Mouse (Mus musculus) lung, embryonic 14.5 days (tissue): ENCODE measurements around the gene Ifi206. TPM values are rescaled to one million over a fixed set of nuclear protein-coding genes. Genes with fewer than 3 reads are reported as not detected.

ENCODE experiments used
- ATAC-seq: fragments of 200-750 bp; cut with Nextera tagmentation; 2 replicates; pipeline ENCODE4 v1.8.0; 2017; ENCODE audit warnings: mild to moderate bottlenecking, moderate TSS enrichment, moderate library complexity; ENCODE audit not compliant: insufficient read depth
- DNase-seq: peaks from one replicate; pipeline ENCODE4 v3.0.0-alpha.2; 2015
- H3K27ac ChIP-seq: fragments of 300-500 bp; sonication (generic); 2 replicates; pipeline ENCODE4 v1.5.1; 2014; ENCODE audit warnings: low read depth, mild to moderate bottlenecking, moderate library complexity
- H3K27me3 ChIP-seq: fragments of 300-500 bp; sonication (generic); 2 replicates; pipeline ENCODE4 v1.6.1; 2014; ENCODE audit warnings: low read length, control low read depth; ENCODE audit not compliant: insufficient read depth
- H3K36me3 ChIP-seq: fragments of 300-500 bp; sonication (generic); 2 replicates; pipeline ENCODE4 v1.6.1; 2014; ENCODE audit warnings: control low read depth; ENCODE audit not compliant: insufficient read depth
- H3K4me1 ChIP-seq: fragments of 300-500 bp; sonication (generic); 2 replicates; pipeline ENCODE4 v1.6.1; 2014; ENCODE audit warnings: antibody characterized with exemption, control low read depth; ENCODE audit not compliant: insufficient read depth
- H3K4me2 ChIP-seq: fragments of 300-500 bp; sonication (generic); 2 replicates; pipeline ENCODE4 v1.6.1; 2014; ENCODE audit warnings: mild to moderate bottlenecking
- H3K4me3 ChIP-seq: fragments of 300-500 bp; sonication (generic); 2 replicates; pipeline ENCODE4 v1.5.1; 2014; ENCODE audit warnings: low read depth, low read length
- H3K9ac ChIP-seq: fragments of 300-500 bp; sonication (generic); 2 replicates; pipeline ENCODE4 v1.6.1; 2014
- H3K9me3 ChIP-seq: fragments of 300-500 bp; sonication (generic); 2 replicates; pipeline ENCODE4 v1.6.1; 2016; ENCODE audit warnings: low read depth, low read length, control low read depth
- CTCF ChIP-seq: IDR thresholded peaks from 2 replicates; pipeline ENCODE4 v1.5.1; 2016; ENCODE audit warnings: antibody characterized with exemption, low read depth
- WGBS: fragments of 180-500 bp; shearing (Covaris S2); extraction: QIAGEN DNeasy Blood & Tissue Kit; methylation state at CpG from one replicate; pipeline ENCODE4 v1.1.7; 2014; 5-methylcytosine and 5-hydroxymethylcytosine counted together
- polyA plus RNA-seq: library from polyadenylated mRNA; unstranded; fragments of >200 nt; fragmentation: Nextera tagmentation; extraction: Ambion mirVana; gene quantifications from 2 replicates; pipeline ENCODE4 v1.2.1, GENCODE M21; 2014

The Ifi206 gene
- polyA plus RNA-seq, 1 experiment from 2014 or later: 0.17 TPM

DNA sequence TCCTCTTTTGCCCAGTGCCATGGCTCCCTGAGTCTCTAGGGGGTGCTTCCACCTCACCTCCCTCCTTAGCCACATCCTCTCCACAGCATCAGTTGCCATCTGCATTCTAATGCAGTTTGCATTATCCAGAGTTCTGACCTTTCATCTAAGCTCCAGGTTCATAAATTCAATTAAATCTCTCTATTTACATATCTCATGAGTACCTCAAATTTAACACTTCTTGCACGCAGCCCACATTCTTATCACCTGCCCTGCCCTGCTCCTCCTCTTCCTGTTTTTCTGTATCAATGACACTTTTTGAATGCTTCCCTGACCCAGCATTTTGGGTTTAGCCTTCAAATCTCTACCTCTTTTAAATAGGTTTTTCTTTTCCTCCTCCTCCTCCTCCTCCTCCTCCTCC lies 50.2 kb downstream of the Ifi206 start:
- H3K36me3 ChIP-seq: no peaks in the 10 kb centered on the region
- no peaks in the 10 kb centered on the region for H3K9me3 ChIP-seq
- no peak overlapping the region for H3K4me2 ChIP-seq
- TF ChIP-seq CTCF: no peak
- ATAC-seq (no peak), DNase-seq (no peak)
- H3K27me3 ChIP-seq: no peaks in the 10 kb centered on the region
- H3K4me1 ChIP-seq: no peaks in the 10 kb centered on the region
- no peak overlapping the region for H3K4me3 ChIP-seq
- 48% methylated on average over 1 of the region's 1 CpGs for WGBS
- no peak overlapping the region for H3K27ac ChIP-seq
- no peak overlapping the region for H3K9ac ChIP-seq

DNA sequence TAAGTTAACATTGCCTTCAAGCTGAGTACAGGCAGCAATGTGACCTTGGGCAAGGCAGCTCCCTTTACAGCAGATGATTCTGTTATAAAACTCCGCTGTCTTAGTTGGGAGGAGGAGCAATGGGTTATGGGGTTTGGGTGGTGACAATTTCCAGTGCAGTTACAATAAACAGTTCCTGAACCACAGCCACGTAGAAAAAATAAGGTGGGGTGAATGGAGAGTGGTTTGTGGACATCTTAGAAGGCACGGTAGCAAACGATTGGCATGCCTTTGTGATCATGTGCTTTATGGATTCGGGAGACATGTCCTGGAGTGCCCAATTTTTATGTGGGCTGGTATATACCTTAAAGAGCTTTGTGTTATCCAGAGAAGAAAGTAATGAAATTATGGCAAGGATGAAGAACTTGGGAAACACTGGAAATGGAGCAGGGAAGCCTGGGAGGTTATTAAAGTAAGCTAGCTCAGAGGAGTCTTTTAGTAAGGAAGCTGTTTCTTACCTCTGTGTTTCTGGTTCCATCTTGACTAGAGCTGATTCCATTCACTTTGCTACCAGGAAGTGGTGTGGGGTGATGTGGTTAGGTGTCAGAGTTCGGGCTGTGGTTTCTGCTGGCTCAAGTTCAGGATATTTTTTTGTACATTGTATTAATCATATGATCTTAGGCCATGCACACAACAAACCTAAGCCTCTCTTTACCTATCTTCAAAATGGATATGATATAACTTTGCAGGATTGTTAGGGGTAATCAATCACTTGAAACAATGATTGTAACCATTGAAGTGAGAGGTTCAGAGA lies 53.5 kb downstream of the Ifi206 start:
- Histone ChIP-seq H3K4me1 (no peaks in the 10 kb centered on the region), H3K27me3 (no peaks in the 10 kb centered on the region), H3K4me2 (no peak overlapping the region), H3K27ac (no peak overlapping the region), H3K36me3 (no peaks in the 10 kb centered on the region), H3K9ac (no peak overlapping the region), H3K4me3 (no peak overlapping the region), H3K9me3 (no peaks in the 10 kb centered on the region)
- no peak for TF ChIP-seq CTCF
- no peak for DNase-seq
- WGBS: 66% methylated on average over 6 of the region's 6 CpGs
- ATAC-seq: no peak

DNA sequence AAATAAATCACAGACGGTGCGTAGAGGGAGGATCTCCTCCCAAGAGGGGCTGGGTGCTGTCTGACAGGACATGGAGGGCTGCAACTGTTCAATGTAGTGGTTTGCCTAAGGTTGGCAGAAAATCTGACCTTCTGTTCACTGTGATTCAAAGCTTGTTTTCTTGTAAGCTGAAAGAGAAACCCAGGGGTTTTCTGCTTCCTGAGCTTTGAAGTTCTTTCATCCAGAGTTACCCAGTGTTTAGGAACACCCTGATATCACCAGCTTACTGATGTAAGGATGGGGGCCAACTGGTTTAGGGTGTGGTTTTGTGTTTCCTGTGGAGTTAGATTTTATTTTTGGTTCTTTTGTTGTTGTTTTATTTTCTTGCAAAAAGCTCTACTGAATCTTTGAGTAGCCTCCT lies 58.4 kb downstream of the Ifi206 start:
- Histone ChIP-seq H3K27ac (no peak overlapping the region), H3K4me3 (no peak overlapping the region), H3K9me3 (no peaks in the 10 kb centered on the region), H3K4me1 (no peaks in the 10 kb centered on the region), H3K4me2 (no peak overlapping the region), H3K27me3 (no peaks in the 10 kb centered on the region), H3K9ac (no peak overlapping the region), H3K36me3 (no peaks in the 10 kb centered on the region)
- WGBS: 67% methylated on average over 2 of the region's 2 CpGs
- TF ChIP-seq CTCF: no peak
- DNase-seq (no peak), ATAC-seq (no peak)

GRCm38 (mm10) chr1:173429995-173430699 lies 60.7 kb downstream of the Ifi206 start:
- WGBS: 80% methylated on average over 5 of the region's 5 CpGs
- no peaks in the 10 kb centered on the region for H3K9me3 ChIP-seq
- H3K27ac ChIP-seq: no peak overlapping the region
- H3K9ac ChIP-seq: no peak overlapping the region
- DNase-seq (no peak), ATAC-seq (no peak)
- H3K4me2 ChIP-seq: no peak overlapping the region
- H3K4me1 ChIP-seq: no peaks in the 10 kb centered on the region
- H3K27me3 ChIP-seq: no peaks in the 10 kb centered on the region
- no peak overlapping the region for H3K4me3 ChIP-seq
- H3K36me3 ChIP-seq: no peaks in the 10 kb centered on the region
- no peak for TF ChIP-seq CTCF

DNA sequence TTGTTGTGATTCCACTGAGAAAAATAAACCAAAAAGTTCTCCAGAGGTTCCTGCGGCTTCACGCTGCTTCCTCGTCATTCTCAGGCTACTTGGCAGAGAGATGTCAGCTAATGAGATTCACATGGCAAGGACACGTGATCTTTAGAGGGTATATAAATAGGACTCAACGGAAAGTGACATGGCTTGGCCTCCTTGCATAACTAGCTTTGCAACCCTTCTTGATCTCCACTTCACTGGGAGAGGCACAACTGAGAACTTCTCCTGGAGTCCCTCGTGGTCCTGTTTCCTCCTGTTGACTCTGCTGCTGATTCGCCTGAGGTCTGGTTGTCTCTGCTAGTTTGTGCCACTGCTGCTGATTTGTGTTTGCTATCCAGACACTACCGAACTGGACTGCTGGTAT lies 63.5 kb downstream of the Ifi206 start:
- no peak overlapping the region for H3K4me2 ChIP-seq
- TF ChIP-seq CTCF: no peak
- H3K4me1 ChIP-seq: no peaks in the 10 kb centered on the region
- no peaks in the 10 kb centered on the region for H3K36me3 ChIP-seq
- H3K9ac ChIP-seq: no peak overlapping the region
- H3K9me3 ChIP-seq: no peaks in the 10 kb centered on the region
- no peak for ATAC-seq
- WGBS: 75% methylated on average over 8 of the region's 8 CpGs
- no peak overlapping the region for H3K4me3 ChIP-seq
- no peak overlapping the region for H3K27ac ChIP-seq
- H3K27me3 ChIP-seq: no peaks in the 10 kb centered on the region
- DNase-seq: peak; percentile 7

DNA sequence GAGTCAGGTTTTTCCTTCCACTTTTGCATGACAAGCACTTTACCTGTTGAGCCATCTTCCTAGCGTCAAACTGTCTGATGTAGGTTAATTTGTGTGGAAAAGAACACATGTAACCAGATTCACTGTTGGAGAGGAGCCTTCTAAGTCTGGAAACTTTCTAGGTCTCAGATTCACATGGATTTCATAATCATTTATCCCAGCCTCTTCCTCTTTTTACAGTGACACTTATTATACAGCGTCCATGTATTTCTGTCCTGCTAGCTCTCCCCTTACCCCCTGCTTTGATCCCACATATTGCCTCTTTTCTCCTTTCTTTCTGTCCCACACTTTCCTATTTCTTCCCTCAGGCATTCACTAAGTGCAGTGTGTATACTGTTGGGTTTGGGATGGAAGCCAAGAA lies 64.5 kb downstream of the Ifi206 start:
- no peaks in the 10 kb centered on the region for H3K9me3 ChIP-seq
- H3K27ac ChIP-seq: no peak overlapping the region
- ATAC-seq (no peak; the same call in 1 of the 2 replicates), DNase-seq (peak; percentile 44)
- H3K4me3 ChIP-seq: no peak overlapping the region
- TF ChIP-seq CTCF: no peak
- H3K4me1 ChIP-seq: no peaks in the 10 kb centered on the region
- WGBS: 66% methylated on average over 2 of the region's 2 CpGs
- H3K36me3 ChIP-seq: no peaks in the 10 kb centered on the region
- H3K27me3 ChIP-seq: no peaks in the 10 kb centered on the region
- no peak overlapping the region for H3K9ac ChIP-seq
- no peak overlapping the region for H3K4me2 ChIP-seq

- 75% methylated on average over 6 of the region's 6 CpGs for WGBS
- Histone ChIP-seq H3K9ac (no peak overlapping the region), H3K4me2 (no peak overlapping the region), H3K4me1 (no peaks in the 10 kb centered on the region), H3K27ac (no peak overlapping the region), H3K36me3 (no peaks in the 10 kb centered on the region), H3K9me3 (no peaks in the 10 kb centered on the region), H3K4me3 (no peak overlapping the region), H3K27me3 (no peaks in the 10 kb centered on the region)
- DNase-seq: peak; percentile 13
- ATAC-seq: 0 out of 2 replicates have a peak, but pooled peaks have one; percentile 47
- no peak for TF ChIP-seq CTCF
Observed at GRCm38 (mm10) chr1:173420374-173420773, 70.5 kb downstream of the Ifi206 start.
